2 mouse cellular contexts compared by ENCODE assay signal in the genomic region with DNA sequence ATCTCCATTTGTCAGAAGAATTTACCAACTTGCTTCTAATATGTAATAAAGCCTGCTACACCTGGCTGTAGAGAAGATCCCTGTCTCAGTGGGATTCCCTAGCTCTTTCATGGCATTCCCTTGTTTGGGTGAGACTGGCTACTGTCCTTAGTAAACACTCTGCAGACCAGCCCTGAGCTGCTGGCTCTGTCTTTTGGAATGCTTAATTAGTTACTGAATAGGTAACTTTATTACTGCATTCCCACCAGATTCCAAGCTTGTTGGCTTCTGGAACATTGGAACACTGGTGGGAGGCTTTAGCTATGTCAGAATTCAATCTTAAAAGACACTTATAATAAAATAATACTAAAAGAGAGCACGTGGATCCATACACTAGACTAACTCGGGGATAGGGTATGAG. TPM values are rescaled to one million over a fixed set of nuclear protein-coding genes. Genes with fewer than 3 reads are reported as not detected.
"Had no signal": no experiment of that assay in that cellular context is flagged by ENCODE, and none has a peak within 500 bp of the region (broad histone marks: within the 10 kb centered on the region; RNA-seq: fewer than 3 reads in every experiment).

No protein-coding gene starts in this region.

RNA-seq across cellular contexts. Expression of gene Eps8l3, which starts 12.2 kb away (rescaled TPM):
- total RNA-seq: megakaryocyte, adult 5-6 weeks; megakaryocyte-erythroid progenitor cell, adult 5-6 weeks had no signal

RNA-seq across cellular contexts. Expression of gene Gstm6, which starts 54.3 kb away (rescaled TPM):
- total RNA-seq: megakaryocyte, adult 5-6 weeks; megakaryocyte-erythroid progenitor cell, adult 5-6 weeks had no signal
